Mouse (Mus musculus): ENCODE data around the gene Hnrnpl.

Gene Hnrnpl

DNA sequence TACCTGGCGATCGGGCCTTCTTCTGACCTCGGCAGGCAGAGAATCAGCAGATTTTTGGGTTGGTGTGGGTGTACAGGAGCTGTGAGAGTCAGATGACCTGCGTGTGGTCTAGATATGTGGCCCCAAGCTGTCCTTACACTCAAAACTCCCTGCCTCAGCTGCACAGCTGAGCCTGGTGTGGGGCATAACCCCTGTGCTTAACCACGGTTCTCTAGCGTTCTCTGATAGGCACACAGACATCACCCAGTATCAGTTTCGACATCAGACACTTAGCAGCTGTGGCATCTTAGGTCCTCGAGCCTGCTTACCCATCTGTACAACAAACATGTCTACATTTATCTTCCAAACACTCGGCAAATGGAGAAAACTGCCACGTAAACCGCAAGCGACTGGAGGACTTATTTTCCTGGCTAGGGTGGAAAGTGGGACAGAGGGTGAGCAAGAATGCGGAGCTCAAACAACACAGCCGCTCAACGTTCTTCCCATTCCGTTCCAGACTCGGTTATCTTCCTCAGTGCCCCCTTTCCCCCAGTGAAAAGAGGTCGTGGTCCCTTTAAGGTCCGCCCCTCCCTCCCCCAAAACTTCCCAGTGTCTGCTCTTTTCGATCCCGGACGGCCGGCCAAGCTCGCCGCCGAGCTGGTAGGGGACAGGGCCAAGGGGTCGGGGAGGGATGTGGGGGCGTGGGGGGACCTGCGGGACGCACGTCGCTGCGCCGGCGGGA, at the start of gene Hnrnpl:
Gene Hnrnpl, plus strand, starts transcription at position 321 of the 721 bp plus-strand sequence.
- peak; percentile 53 for DNase-seq (ENCODE audit: low spot score)

GRCm38 (mm10) chr7:28758623-28759022, 49.7 kb upstream of the Hnrnpl start:
- DNase-seq (ENCODE audit: low spot score), result no peak

DNA sequence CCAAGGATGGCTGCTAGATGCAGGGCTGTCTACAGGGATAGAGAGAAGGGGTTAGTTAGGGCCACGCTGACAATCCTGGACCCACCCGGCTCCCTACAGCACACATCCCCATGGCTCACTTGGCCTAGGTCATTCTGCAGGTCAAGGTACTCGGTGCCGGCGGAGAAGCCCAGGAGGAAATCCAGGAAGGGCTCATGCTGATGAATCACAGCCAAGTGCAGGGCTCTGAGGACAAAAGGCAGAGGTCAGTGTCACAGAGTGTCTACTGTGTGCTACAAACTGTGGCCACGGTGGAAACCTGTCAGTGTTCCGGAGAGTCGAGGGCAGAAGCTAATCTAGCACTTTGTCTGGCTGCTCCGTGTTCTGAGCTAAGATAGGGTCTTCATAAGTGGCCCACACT, 46.4 kb upstream of the Hnrnpl start:
- no peak for DNase-seq (ENCODE audit: low spot score)

GRCm38 (mm10) chr7:28765211-28765610, 43.1 kb upstream of the Hnrnpl start:
- DNase-seq (ENCODE audit: low spot score), result no peak

GRCm38 (mm10) chr7:28766173-28766879, 42.0 kb upstream of the Hnrnpl start, which contains the start of gene Sirt2:
Gene Sirt2, plus strand, starts transcription at chr7:28766735.
- DNase-seq (ENCODE audit: low spot score), result peak; percentile 100

GRCm38 (mm10) chr7:28766910-28767309, 41.4 kb upstream of the Hnrnpl start:
- DNase-seq (ENCODE audit: low spot score), result no peak

DNA sequence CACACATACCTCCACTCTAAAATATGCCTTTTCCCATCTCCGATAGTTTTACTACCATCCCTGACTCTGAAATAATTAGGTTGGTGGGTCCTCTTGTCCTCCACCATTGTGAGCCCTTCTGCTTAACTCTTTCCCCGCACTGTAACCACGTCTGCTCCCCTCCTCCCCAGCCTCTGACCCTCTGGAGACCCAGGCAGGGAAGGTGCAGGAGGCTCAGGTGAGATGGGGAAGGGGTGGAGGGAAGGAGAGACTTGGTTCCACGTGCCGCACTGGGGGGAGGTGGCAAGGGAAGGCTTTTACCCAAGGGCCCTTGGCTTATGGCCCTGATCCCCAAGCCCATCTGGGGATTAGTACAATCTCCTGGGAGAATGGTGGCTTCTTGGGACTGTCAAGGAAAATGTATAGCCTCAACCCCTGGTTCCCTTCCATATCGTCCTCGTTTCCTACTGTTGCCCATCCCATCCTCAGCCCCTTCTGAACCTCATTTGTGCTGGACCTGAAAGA, 40.8 kb upstream of the Hnrnpl start, which contains the start of gene Nfkbib:
Gene Nfkbib, minus strand, starts transcription at position 51 of the 504 bp plus-strand sequence.
- no peak for DNase-seq (ENCODE audit: low spot score)

- no peak for DNase-seq (ENCODE audit: low spot score)
These were observed 38.9 kb upstream of the Hnrnpl start for GRCm38 (mm10) chr7:28769414-28769958.

DNA sequence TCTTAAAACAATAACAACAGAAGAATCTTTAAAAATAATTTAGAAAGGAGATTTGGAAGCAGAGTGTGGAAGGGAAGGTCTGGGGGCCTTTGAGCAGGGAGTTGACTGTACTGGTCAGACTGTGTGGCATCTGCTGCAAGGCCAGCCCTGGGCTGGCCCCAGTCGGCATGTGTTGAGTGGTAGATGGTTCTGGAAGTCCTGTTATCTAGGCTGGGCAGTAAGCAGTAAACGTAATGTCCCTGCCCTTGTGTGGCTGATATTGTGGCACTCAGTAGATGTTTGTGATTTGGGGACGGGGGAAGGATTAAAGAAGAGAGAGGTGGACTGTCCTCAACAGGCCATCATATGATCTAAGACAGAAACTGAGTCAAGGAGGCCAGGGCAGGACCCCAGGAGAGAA, 38.0 kb upstream of the Hnrnpl start:
- no peak for DNase-seq (ENCODE audit: low spot score)

DNA sequence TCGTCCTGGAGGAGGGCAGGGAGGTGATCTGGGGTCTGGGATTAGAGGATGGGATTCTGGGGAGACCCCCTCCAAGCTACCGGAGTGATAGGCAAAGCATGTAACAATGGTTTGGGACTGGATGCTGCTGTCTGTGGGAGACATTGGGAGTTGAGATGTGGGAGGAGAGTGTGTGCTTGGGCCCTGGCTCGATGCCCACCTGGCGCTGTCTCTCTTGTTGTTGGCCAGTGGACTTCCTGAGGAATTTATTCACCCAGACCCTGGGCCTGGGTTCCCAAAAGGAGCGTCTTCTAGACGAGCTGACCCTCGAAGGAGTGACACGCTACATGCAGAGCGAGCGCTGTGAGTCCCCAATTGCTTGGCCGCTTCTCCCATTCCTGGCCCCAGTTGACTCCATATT, 36.5 kb upstream of the Hnrnpl start:
- DNase-seq (ENCODE audit: low spot score), result no peak

- DNase-seq (ENCODE audit: low spot score), result no peak
These were observed 35.2 kb upstream of the Hnrnpl start for GRCm38 (mm10) chr7:28773163-28773562.

DNA sequence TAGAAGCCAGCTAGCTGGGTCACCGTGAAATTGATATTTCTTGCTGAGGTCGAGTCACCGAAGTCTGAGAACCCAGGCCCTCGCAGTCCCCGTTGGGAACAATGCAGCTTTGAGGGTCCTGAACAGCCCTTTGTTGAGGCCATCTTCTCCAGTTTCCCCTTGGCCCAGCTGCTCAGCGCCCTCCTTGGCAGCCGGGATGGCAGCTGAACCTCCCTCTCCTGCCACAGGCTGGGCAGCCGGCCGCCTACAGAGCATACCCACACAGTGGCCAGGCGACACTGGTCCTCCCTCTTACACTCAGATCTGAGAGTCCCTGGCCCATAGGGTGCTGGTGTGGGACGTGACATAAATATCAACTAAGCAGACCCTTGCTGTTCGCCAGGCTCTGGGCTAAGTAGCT, 34.2 kb upstream of the Hnrnpl start:
- no peak for DNase-seq (ENCODE audit: low spot score)

- DNase-seq (ENCODE audit: low spot score), result no peak
These were observed 33.2 kb upstream of the Hnrnpl start for GRCm38 (mm10) chr7:28775129-28775528.

DNA sequence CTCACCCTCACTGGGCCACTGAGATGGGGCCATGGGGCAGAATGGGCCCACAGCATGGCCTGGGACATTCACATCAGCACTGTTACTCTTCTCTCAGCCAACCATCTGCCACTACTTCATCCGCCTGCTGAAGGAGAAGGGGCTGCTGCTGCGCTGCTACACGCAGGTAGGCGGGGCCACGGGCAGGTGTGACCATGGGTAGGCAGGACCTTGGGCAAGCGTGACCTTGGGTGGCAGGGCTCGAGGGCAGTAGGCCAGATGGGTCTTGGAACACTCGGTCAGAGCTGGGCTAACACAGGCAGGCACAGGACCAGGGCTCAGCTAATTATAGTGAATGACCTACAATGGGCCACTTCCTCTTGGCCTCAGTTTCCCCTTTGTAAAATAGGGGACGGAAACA, 29.5 kb upstream of the Hnrnpl start:
- DNase-seq (ENCODE audit: low spot score), result no peak

- DNase-seq (ENCODE audit: low spot score), result peak; percentile 89
These were observed 28.2 kb upstream of the Hnrnpl start for GRCm38 (mm10) chr7:28780067-28780658.

DNA sequence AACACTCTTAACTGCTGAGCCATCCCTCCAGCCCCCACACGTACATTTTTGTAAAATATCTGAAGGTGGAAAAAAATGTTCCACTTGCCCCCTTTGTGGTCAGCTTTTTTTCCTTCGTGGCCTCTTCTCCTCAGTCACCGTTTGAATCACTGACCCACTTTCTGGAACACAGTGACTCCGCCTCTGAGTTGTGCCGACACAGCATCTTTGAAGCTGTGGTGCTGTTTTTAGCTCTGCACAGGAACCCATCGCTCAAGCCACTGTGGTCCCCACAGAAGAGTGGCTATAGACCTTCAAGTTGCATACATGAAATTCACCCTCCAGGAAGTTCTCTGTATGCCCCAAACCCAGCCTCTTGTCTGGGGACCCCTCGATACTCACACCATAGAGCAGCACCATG, 27.5 kb upstream of the Hnrnpl start:
- no peak for DNase-seq (ENCODE audit: low spot score)

DNA sequence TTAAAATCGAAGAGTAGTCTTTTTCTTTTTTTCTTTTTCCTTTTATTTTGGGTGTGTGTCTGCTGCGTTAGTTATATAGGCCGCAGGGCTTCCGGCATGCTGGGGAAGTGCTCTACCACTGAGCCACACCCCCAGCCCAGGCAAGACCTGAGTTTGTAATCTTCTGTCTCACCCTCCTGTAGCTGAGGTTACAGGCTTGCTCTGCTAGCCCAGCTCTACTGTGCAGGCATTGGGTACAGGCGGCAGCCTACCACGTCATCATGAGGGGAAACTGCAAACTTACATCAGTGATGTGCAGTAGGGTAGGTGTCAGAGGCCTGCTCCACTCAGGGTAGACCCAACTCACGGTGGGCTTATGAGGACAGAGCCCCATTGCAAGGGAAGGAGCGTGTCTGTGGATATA, 27.1 kb upstream of the Hnrnpl start:
- peak; percentile 57 for DNase-seq (ENCODE audit: low spot score)

- DNase-seq (ENCODE audit: low spot score), result no peak
These were observed 23.2 kb upstream of the Hnrnpl start for GRCm38 (mm10) chr7:28785161-28785560.

GRCm38 (mm10) chr7:28787884-28788283, 20.5 kb upstream of the Hnrnpl start:
- no peak for DNase-seq (ENCODE audit: low spot score)

DNA sequence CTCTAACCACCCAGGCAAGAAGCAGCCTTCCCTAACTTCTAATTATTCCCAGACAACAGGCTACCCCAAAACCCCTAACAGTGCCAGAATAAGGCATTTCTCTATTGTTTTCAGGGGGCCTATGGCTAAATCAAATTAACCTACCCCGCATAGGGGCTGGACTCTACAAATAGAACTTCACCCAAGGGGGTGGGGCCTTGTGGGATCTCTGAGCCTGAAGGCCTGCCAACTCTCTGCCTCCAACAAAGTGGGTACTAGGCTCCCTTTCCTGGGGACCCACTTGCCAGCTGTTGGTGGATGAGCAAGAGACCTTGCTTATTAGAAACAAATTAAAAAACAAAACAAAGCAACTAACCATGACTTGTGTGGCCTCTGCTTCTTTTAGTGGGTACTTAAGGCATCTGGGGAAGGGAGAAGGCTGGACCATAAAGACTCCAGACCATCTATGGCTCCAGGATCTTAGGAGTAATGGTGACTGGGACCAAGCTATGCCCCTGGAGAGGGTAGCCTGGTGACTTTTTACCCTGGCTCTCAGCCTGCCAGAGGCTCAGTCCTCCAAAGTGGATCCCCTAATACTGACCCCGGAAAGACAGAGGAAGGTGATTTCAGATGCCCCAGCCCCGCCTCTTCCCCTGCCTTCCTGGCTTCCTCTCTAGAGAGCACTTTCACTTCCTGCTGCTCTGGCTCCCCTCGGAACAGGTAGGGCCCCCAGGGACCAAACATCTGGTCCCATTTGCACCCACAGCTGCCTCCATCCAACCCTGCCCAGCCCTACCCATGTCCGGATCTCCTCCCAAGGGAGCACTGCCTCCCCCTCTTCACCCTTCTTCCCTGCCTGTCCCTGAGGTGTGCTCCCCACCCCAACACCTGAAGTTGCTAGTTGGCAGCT, 19.8 kb upstream of the Hnrnpl start, which contains the start of gene Rinl:
Gene Rinl, plus strand, starts transcription at position 663 of the 889 bp plus-strand sequence.
- DNase-seq (ENCODE audit: low spot score), result peak; percentile 63

DNA sequence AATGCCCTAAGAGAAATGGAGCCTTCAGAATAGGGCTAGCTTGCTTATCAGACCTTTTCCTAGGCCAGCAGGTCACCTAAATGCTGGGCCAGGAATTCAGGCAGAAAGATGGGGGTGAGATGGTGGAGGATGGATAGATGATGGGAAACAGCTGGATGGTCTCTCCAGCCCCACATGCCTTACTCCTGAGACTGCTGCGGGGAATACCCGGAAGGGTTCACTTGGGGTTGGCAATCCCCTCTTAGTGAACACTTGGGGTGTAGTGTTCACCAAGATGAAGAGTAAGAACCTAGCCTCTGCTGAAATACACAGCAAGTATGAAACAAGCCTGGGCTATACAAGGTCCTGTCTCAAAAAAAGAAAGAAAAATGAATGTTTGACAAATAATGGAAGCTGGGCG, 19.1 kb upstream of the Hnrnpl start:
- DNase-seq (ENCODE audit: low spot score), result no peak

Measured in lung, postnatal 25 days (tissue).